Mouse (Mus musculus): ENCODE results near the gene Ltbp1. TPM values are rescaled to one million over a fixed set of nuclear protein-coding genes. Genes with fewer than 3 reads are reported as not detected.

Gene Ltbp1
- polyA plus RNA-seq, 1 experiment = 12.2 TPM

DNA sequence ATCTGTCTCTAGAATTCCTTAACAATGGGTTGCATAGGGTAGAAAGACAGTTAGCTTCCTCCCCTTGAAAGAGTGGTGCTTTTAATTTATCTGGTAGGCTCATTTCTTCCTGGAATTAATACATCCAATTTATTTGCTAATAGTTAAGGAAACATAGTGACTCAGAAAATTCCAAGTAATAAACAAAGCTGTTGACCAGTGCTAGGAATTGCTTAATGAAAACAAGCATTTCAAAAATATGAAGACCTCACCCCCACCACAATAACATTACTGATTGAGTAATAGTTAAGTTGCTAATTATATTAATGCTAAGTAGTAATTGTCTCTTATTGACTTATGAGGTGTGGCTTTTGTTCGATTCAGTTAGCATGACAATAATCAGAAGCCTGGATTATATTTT is 272.7 kb downstream of the Ltbp1 start:
- no peaks in the 10 kb centered on the region for H3K27me3 ChIP-seq (ENCODE audit: control insufficient read depth, insufficient read depth, low read length)
- 50% methylated on average over 1 of the region's 1 CpGs for WGBS

DNA sequence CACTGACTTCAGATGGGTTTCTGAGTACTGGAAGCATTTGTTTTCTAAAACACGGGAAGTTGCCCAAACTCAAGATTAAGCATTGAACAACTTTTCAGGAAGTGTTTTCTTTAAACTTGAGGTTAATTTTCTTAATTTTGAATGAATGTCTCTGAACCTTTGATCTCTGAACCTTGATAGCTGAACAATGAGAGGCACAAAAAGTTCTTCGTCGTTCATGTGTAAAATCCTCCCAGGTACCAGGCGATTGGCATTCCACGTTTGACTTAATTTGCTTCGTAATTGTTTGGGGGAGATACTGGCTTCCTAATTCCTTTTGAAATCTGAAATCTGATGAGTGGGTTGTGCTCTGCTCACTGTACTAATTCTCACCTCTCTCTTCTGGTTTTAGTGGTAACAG is 273.2 kb downstream of the Ltbp1 start:
- WGBS = 75% methylated on average over 6 of the region's 6 CpGs
- TF ChIP-seq POLR2A (IDR thresholded peaks at IDR 0.05; ENCODE audit: low read depth, low read length) (no peak), CTCF (IDR thresholded peaks at IDR 0.05; ENCODE audit: extremely low read depth, insufficient read length, insufficient replicate concordance, low read depth, low read length) (no peak)

More for the DNA sequence above, 272.7 kb downstream of the Ltbp1 start:
- Histone ChIP-seq H3K36me3 (ENCODE audit: control insufficient read depth, insufficient read depth, low read length) (no peaks in the 10 kb centered on the region), H3K27ac (ENCODE audit: insufficient read depth, low read depth, low read length) (no peak overlapping the region), H3K4me1 (ENCODE audit: control insufficient read depth, insufficient read depth, insufficient read length, low read length) (no peaks in the 10 kb centered on the region), H3K4me3 (ENCODE audit: low read depth, low read length) (no peak overlapping the region)
- no peak for TF ChIP-seq POLR2A (IDR thresholded peaks at IDR 0.05; ENCODE audit: low read depth, low read length)
- no peak for TF ChIP-seq CTCF (IDR thresholded peaks at IDR 0.05; ENCODE audit: extremely low read depth, insufficient read length, insufficient replicate concordance, low read depth, low read length)

DNA sequence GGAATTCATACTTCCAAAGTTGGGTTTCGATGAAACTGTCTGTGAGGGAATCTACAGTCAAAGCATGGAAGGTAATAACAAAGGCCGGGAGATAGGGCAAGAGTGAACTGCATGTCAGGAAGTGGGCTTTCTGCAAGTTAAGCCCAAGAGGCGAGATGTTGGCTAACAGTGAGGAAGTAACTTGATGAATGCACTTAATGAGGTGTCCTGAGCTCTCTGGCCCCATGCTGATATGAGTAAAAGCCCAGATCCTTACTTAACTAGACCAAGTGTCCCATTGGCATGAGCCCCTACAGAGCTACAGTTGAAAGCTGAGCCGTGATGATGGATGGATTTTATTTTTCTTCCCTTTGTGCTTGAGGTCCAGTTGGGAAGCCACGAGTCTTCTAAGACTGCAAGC is 276.0 kb downstream of the Ltbp1 start:
- H3K4me1 ChIP-seq (ENCODE audit: control insufficient read depth, insufficient read depth, insufficient read length, low read length) = no peaks in the 10 kb centered on the region
- H3K4me3 ChIP-seq (ENCODE audit: low read depth, low read length) = no peak overlapping the region
- H3K27me3 ChIP-seq (ENCODE audit: control insufficient read depth, insufficient read depth, low read length) = no peaks in the 10 kb centered on the region
- H3K36me3 ChIP-seq (ENCODE audit: control insufficient read depth, insufficient read depth, low read length) = no peaks in the 10 kb centered on the region
- 78% methylated on average over 5 of the region's 5 CpGs for WGBS
- TF ChIP-seq CTCF (IDR thresholded peaks at IDR 0.05; ENCODE audit: extremely low read depth, insufficient read length, insufficient replicate concordance, low read depth, low read length) (no peak), POLR2A (IDR thresholded peaks at IDR 0.05; ENCODE audit: low read depth, low read length) (no peak)
- no peak overlapping the region for H3K27ac ChIP-seq (ENCODE audit: insufficient read depth, low read depth, low read length)

More for the DNA sequence above, 273.2 kb downstream of the Ltbp1 start:
- Histone ChIP-seq H3K36me3 (ENCODE audit: control insufficient read depth, insufficient read depth, low read length) (no peaks in the 10 kb centered on the region), H3K27me3 (ENCODE audit: control insufficient read depth, insufficient read depth, low read length) (no peaks in the 10 kb centered on the region), H3K4me3 (ENCODE audit: low read depth, low read length) (no peak overlapping the region), H3K4me1 (ENCODE audit: control insufficient read depth, insufficient read depth, insufficient read length, low read length) (no peaks in the 10 kb centered on the region), H3K27ac (ENCODE audit: insufficient read depth, low read depth, low read length) (no peak overlapping the region)

DNA sequence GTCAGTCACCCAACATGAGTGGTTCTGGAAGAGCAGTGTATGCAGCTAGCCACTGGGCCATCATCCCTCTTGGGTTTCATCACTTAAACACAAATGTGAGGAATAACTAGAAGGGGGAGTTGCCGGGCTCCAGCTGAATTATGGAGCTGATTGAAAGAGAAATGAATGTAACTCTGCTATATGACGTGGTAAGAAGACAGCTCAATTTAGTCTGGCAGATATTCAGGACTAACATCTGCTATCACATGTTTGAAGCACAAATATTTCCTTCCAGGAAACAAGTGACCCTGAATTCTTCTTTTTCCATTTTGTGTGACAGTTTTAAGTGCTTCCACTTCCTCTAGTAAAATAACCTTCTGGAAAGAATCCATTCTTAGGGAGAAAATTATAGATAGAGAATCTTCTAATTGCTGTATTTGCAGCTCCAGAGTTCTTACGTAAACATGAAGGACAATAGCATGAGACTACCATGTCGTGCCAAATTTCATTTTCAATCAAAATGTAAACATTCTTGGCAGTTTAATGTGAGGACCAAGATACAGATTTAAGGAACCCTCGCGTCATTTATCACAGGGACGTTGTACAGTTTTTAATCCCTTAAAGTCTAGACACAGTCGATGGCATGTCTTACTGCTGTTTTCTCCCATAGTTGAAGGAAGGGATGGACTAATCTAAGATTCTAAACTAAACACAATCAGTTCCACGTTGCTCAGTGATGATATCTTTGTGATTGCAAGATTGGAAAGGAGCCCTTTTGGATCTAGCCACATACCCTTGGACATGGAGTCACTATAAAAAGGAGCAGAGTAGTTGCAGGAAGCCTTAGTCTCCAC is 279.7 kb downstream of the Ltbp1 start:
- TF ChIP-seq POLR2A (IDR thresholded peaks at IDR 0.05; ENCODE audit: low read depth, low read length) (no peak), CTCF (IDR thresholded peaks at IDR 0.05; ENCODE audit: extremely low read depth, insufficient read length, insufficient replicate concordance, low read depth, low read length) (no peak)
- no peak overlapping the region for H3K4me3 ChIP-seq (ENCODE audit: low read depth, low read length)
- no peaks in the 10 kb centered on the region for H3K27me3 ChIP-seq (ENCODE audit: control insufficient read depth, insufficient read depth, low read length)
- no peaks in the 10 kb centered on the region for H3K36me3 ChIP-seq (ENCODE audit: control insufficient read depth, insufficient read depth, low read length)
- H3K27ac ChIP-seq (ENCODE audit: insufficient read depth, low read depth, low read length) = no peak overlapping the region
- H3K4me1 ChIP-seq (ENCODE audit: control insufficient read depth, insufficient read depth, insufficient read length, low read length) = no peaks in the 10 kb centered on the region
- WGBS = 58% methylated on average over 9 of the region's 9 CpGs

DNA sequence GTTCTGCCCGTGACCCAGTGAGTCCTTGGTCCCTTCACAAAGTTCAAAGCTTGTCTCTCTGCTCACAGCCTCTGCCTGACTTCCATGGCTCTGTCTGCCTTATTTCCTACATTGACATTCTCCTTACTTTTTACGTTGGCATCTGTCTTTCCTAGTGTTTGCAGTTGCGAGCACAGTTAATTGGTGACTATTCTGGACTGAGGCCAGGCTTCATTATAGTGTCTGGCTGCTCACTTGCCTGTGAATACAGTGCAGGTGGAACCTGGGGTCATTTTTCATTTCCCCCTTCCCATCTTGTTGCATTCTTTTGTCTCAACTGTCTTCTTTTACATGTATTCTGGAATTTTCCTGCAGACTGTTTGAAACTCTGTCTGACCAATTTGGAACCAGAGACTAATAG is 287.6 kb downstream of the Ltbp1 start:
- WGBS = 52% methylated on average over 3 of the region's 3 CpGs
- H3K27me3 ChIP-seq (ENCODE audit: control insufficient read depth, insufficient read depth, low read length) = no peaks in the 10 kb centered on the region
- no peaks in the 10 kb centered on the region for H3K4me1 ChIP-seq (ENCODE audit: control insufficient read depth, insufficient read depth, insufficient read length, low read length)
- TF ChIP-seq CTCF (IDR thresholded peaks at IDR 0.05; ENCODE audit: extremely low read depth, insufficient read length, insufficient replicate concordance, low read depth, low read length) = no peak
- TF ChIP-seq POLR2A (IDR thresholded peaks at IDR 0.05; ENCODE audit: low read depth, low read length) = no peak
- no peaks in the 10 kb centered on the region for H3K36me3 ChIP-seq (ENCODE audit: control insufficient read depth, insufficient read depth, low read length)
- no peak overlapping the region for H3K27ac ChIP-seq (ENCODE audit: insufficient read depth, low read depth, low read length)
- no peak overlapping the region for H3K4me3 ChIP-seq (ENCODE audit: low read depth, low read length)

DNA sequence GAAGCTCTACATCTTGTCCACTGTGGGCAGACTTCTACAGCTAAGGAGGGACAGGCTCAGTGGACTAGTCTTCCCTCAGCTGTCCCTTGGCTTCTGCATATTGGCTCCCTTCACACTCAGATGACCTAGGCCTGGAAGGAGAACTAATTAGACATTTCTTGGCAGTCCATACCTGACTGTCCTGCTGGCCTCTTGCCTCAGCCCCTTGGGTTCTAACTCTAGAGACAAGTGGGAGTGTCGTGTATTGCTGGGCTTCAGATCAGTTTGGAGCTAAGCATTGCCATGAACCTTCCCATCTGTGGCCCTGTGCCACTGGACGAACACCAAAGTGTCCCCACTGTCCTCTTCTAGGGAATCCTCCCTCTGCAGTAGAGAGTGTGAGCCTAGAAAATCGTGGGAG is 288.4 kb downstream of the Ltbp1 start:
- TF ChIP-seq POLR2A (IDR thresholded peaks at IDR 0.05; ENCODE audit: low read depth, low read length) = no peak
- TF ChIP-seq CTCF (IDR thresholded peaks at IDR 0.05; ENCODE audit: extremely low read depth, insufficient read length, insufficient replicate concordance, low read depth, low read length) = no peak
- 57% methylated on average over 3 of the region's 3 CpGs for WGBS
- H3K36me3 ChIP-seq (ENCODE audit: control insufficient read depth, insufficient read depth, low read length) = no peaks in the 10 kb centered on the region

DNA sequence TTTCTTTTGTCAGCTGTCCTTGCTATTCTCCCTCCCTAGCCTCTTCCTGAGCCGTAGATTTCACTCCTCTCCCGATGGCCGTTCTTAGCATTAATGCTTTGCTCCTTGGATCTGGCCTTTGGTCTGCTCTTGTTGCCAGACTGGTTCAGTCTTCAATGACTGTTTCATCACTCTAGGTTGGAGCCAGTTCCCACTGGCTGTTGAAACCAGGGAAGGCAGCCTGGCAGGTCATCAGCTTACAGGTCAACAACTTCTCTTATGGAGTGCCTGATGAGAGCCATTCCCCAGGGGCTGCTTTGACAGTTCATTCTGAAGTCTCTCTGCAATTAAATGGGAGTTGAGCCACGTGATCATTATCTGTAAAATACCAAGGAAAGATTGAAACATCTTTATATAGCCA is 295.5 kb downstream of the Ltbp1 start:
- H3K4me3 ChIP-seq (ENCODE audit: low read depth, low read length) = no peak overlapping the region
- no peaks in the 10 kb centered on the region for H3K36me3 ChIP-seq (ENCODE audit: control insufficient read depth, insufficient read depth, low read length)
- TF ChIP-seq CTCF (IDR thresholded peaks at IDR 0.05; ENCODE audit: extremely low read depth, insufficient read length, insufficient replicate concordance, low read depth, low read length) = no peak
- TF ChIP-seq POLR2A (IDR thresholded peaks at IDR 0.05; ENCODE audit: low read depth, low read length) = no peak
- H3K4me1 ChIP-seq (ENCODE audit: control insufficient read depth, insufficient read depth, insufficient read length, low read length) = no peaks in the 10 kb centered on the region
- WGBS = 75% methylated on average over 4 of the region's 4 CpGs
- H3K27ac ChIP-seq (ENCODE audit: insufficient read depth, low read depth, low read length) = no peak overlapping the region
- H3K27me3 ChIP-seq (ENCODE audit: control insufficient read depth, insufficient read depth, low read length) = no peaks in the 10 kb centered on the region

More for the DNA sequence above, 288.4 kb downstream of the Ltbp1 start:
- H3K27ac ChIP-seq (ENCODE audit: insufficient read depth, low read depth, low read length) = no peak overlapping the region
- H3K4me1 ChIP-seq (ENCODE audit: control insufficient read depth, insufficient read depth, insufficient read length, low read length) = no peaks in the 10 kb centered on the region
- no peak overlapping the region for H3K4me3 ChIP-seq (ENCODE audit: low read depth, low read length)
- H3K27me3 ChIP-seq (ENCODE audit: control insufficient read depth, insufficient read depth, low read length) = no peaks in the 10 kb centered on the region
